Mouse (Mus musculus): ENCODE measurements around the gene Arhgap22. TPM values are rescaled to one million over a fixed set of nuclear protein-coding genes. Genes with fewer than 3 reads are reported as not detected.

Gene Arhgap22
- polyA plus RNA-seq, 1 experiment from 2014 or later, result 2.8 TPM

Other genes starting within 250 kb of the Arhgap22 start
- gene Lrrc18, start 222.6 kb upstream of the Arhgap22 start, polyA plus RNA-seq (2014; fragmentation: Nextera tagmentation; extraction: Ambion mirVana), result 0.22 and 0.48 TPM in 2 replicates
- gene Wdfy4, start 28.5 kb upstream of the Arhgap22 start, polyA plus RNA-seq (2014; fragmentation: Nextera tagmentation; extraction: Ambion mirVana), result 0.17 and 0.19 TPM in 2 replicates
- 42.8 and 45.4 TPM in 2 replicates for gene Mapk8, start 233.1 kb downstream of the Arhgap22 start, polyA plus RNA-seq (2014; fragmentation: Nextera tagmentation; extraction: Ambion mirVana)

Measured in hindbrain, embryonic 14.5 days (tissue).